Mouse (Mus musculus): ENCODE data around the gene Sgms1.

DNA sequence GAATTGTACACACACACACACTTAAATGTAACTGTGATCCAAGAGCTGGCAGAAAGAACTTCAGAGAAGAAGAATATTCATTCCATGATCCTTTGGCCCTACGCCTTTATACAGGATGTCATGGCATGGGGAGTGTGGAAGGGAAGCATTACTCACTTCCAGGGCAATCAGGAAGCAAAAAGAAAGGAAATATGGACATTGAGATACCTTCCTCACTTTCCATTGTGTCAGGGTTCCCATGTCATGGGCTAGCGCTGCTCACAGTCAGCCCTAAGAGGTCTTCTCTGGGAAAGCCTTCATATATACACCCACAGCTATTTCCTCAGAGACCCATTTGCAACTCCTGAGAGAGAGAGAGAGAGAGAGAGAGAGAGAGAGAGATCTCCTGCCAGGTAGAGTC lies 282.8 kb downstream of the Sgms1 start:
- TF ChIP-seq POLR2A (IDR thresholded peaks at IDR 0.05; ENCODE audit: control insufficient read depth, low read depth, low read length) (no peak), CTCF (IDR thresholded peaks at IDR 0.05; ENCODE audit: control insufficient read depth, insufficient read depth, insufficient replicate concordance, low read depth, low read length) (no peak)

Data from testis, adult 2 months (tissue).